Mouse (Mus musculus): ENCODE data around the gene Acbd5. TPM values are rescaled to one million over a fixed set of nuclear protein-coding genes. Genes with fewer than 3 reads are reported as not detected.

Gene Acbd5
- total and polyA plus RNA-seq, 3 experiments = 6.3 to 6.5 TPM; not detected in 1

DNA sequence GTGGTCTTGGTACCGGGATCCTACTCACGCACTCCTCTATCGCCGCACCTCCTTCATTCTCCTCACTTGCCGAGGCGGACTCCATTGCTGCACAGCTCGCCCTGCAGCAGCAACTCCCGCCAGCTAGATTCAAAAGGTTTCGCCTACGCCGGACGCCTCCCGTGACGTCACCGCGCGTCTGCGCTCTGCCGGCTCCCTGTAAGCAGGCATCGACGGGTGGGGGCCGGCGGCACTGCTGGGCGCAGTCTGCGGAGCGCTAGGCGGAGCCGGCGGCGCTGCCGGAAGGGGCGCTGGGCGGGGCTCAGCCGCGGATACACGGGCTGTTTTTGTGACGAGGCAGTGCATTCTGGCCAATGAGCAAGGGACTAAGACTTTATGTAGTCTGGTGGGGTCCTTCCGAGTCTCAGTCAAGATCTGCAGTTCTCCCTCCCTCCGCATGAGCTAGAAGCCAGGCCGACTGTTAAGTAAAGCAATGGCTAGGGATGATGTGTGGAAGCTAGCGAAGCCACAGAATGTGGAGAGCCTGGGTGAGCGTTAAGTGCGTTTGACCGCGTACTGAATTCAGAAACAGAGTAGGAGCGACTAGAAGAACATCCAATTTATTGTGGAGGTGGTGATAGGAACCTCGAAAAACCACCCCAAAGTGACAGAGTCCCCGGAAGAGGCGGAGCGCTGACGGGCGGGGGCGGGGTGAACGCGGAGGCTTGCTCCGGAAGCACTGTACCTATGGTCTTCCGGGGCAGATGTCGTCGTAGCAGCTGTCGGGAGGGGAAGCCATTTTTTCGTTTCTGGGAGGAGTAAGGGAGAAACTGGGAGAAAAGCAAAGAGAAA is 88.0 kb downstream of the Acbd5 start, which contains the start of the genes Mastl and Yme1l1 (continued):
- peak; percentile 80 for TF ChIP-seq ELF1 (IDR thresholded peaks at IDR 0.05; ENCODE audit: low read depth, low read length)

DNA sequence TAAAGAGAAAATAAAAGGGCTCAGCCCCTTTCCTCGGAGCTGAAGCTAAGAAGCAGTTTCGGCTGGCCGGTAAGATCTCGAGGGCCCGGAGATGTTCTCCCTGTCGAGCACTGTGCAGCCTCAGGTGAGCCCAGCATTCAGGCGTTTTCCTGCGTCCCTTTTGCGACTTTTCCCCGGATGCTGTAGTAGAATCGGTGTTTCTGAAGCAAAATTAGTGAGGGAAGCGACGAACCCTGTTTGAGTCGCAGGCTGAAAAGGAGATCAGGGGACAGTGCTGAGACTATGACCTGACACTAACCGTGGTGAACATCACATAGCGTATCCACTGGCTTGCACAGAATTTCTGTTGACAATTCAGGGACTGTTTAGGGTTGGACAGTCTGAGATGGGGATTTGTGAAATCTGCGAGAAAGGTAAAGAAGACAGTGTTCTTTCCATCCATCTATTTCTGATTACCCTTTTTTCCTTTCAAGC is 88.7 kb downstream of the Acbd5 start:
- peak overlapping the region; percentile 90 for H3K9ac ChIP-seq (ENCODE audit: control insufficient read depth, low read depth, low read length, poor library complexity, severe bottlenecking)
- peak overlapping the region; percentile 99 for H3K27ac ChIP-seq (ENCODE audit: control insufficient read depth, low read depth, low read length)
- H3K27me3 ChIP-seq (ENCODE audit: control insufficient read depth in 1 of 2, insufficient read depth in 2 of 2, low read length in 2 of 2) = no peaks in the 10 kb centered on the region
- peak overlapping the region; percentile 84 to 98 for H3K4me3 ChIP-seq (ENCODE audit: control insufficient read depth in 1 of 2, insufficient read depth in 1 of 2, low read depth in 2 of 2, low read length in 2 of 2)
- peaks cover 10 to 31% of the 10 kb centered on the region in 2 experiments for H3K36me3 ChIP-seq (ENCODE audit: control insufficient read depth in 1 of 2, insufficient read depth in 2 of 2, low read length in 2 of 2)
- peaks cover 44% of the 10 kb centered on the region for H3K79me2 ChIP-seq (ENCODE audit: control insufficient read depth, insufficient read depth, low read length, poor library complexity)
- TF ChIP-seq GATA1 (IDR thresholded peaks at IDR 0.05; ENCODE audit: low read depth, low read length) (no peak), MAFK (IDR thresholded peaks at IDR 0.05; ENCODE audit: borderline replicate concordance, low read depth, low read length) (no peak), USF2 (IDR thresholded peaks at IDR 0.05; ENCODE audit: borderline replicate concordance in 1 of 2, insufficient read depth in 1 of 2, low read depth in 1 of 2, low read length in 2 of 2) (no peak), ZNF384 (IDR thresholded peaks at IDR 0.05; ENCODE audit: low read depth, low read length) (no peak), CTCF (IDR thresholded peaks at IDR 0.05 in 2 of 3, conservative IDR thresholded peaks at IDR 0.05 in 1 of 3; ENCODE audit: control insufficient read depth in 1 of 3, insufficient read depth in 1 of 3, low read depth in 2 of 3, low read length in 3 of 3, poor library complexity in 1 of 3, severe bottlenecking in 1 of 3) (no peak), MYC (IDR thresholded peaks at IDR 0.05; ENCODE audit: low read depth, low read length) (no peak), MYB (IDR thresholded peaks at IDR 0.05; ENCODE audit: low read depth, low read length) (no peak), POLR2AphosphoS2 (IDR thresholded peaks at IDR 0.05; ENCODE audit: low read length) (no peak), POLR2A (IDR thresholded peaks at IDR 0.05; ENCODE audit: control insufficient read depth in 1 of 2, insufficient read depth in 1 of 2, low read depth in 1 of 2, low read length in 2 of 2, poor library complexity in 1 of 2) (no peak), RCOR1 (IDR thresholded peaks at IDR 0.05; ENCODE audit: low read depth, low read length) (no peak), UBTF (IDR thresholded peaks at IDR 0.05; ENCODE audit: borderline replicate concordance, insufficient read depth, low read depth, low read length) (no peak), NRF1 (IDR thresholded peaks at IDR 0.05; ENCODE audit: insufficient read depth, low read depth, low read length, poor library complexity, severe bottlenecking) (no peak), MAZ (IDR thresholded peaks at IDR 0.05; ENCODE audit: low read depth, low read length) (no peak), ZMIZ1 (IDR thresholded peaks at IDR 0.05; ENCODE audit: low read depth, low read length) (no peak), HCFC1 (IDR thresholded peaks at IDR 0.05; ENCODE audit: low read depth, low read length) (no peak), ZC3H11A (IDR thresholded peaks at IDR 0.05; ENCODE audit: low read depth, low read length) (no peak), MXI1 (IDR thresholded peaks at IDR 0.05; ENCODE audit: low read depth, low read length) (no peak)
- no peak for DNase-seq (ENCODE audit: low read depth, low spot score)
- H3K4me1 ChIP-seq (ENCODE audit: control insufficient read depth in 1 of 2, insufficient read depth in 2 of 2, low read length in 2 of 2) = peaks cover 12 to 14% of the 10 kb centered on the region in 2 experiments
- no peaks in the 10 kb centered on the region for H3K9me3 ChIP-seq (replicated peaks; ENCODE audit: insufficient read depth, low read length)

Other genes with a start within 250 kb of the Acbd5 start
- gene Pdss1, start 172.6 kb upstream of the Acbd5 start, total RNA-seq (2012; rRNA removed) = 32.4 and 42.1 TPM in 2 replicates
- gene Pdss1, start 172.6 kb upstream of the Acbd5 start, polyA plus RNA-seq (2012; ENCODE audit: insufficient read depth in 1 of 2, insufficient read length in 2 of 2, low read depth in 1 of 2, low replicate concordance in 2 of 2, missing spikeins in 1 of 2) = 10 to 100 TPM in 1 of 2 experiments, not detected in 1; 35.1 TPM
- 31.9 and 41.0 TPM in 2 replicates for gene Abi1, start 27.9 kb upstream of the Acbd5 start, total RNA-seq (2012; rRNA removed)
- gene Abi1, start 27.9 kb upstream of the Acbd5 start, polyA plus RNA-seq (2012; ENCODE audit: insufficient read depth in 1 of 2, insufficient read length in 2 of 2, low read depth in 1 of 2, low replicate concordance in 2 of 2, missing spikeins in 1 of 2) = 10 to 100 TPM in 1 of 2 experiments, not detected in 1; 69.8 TPM
- 8.2 and 9.5 TPM in 2 replicates for gene Mastl, start 87.9 kb downstream of the Acbd5 start, total RNA-seq (2012; rRNA removed)
- 1 to 10 TPM in 1 of 2 experiments, not detected in 1; 8.0 TPM for gene Mastl, start 87.9 kb downstream of the Acbd5 start, polyA plus RNA-seq (2012; ENCODE audit: insufficient read depth in 1 of 2, insufficient read length in 2 of 2, low read depth in 1 of 2, low replicate concordance in 2 of 2, missing spikeins in 1 of 2)
- 68.2 and 70.6 TPM in 2 replicates for gene Yme1l1, start 88.2 kb downstream of the Acbd5 start, total RNA-seq (2012; rRNA removed)
- gene Yme1l1, start 88.2 kb downstream of the Acbd5 start, polyA plus RNA-seq (2012; ENCODE audit: insufficient read depth in 1 of 2, insufficient read length in 2 of 2, low read depth in 1 of 2, low replicate concordance in 2 of 2, missing spikeins in 1 of 2) = 100 to 1,000 TPM in 1 of 2 experiments, 10 to 100 TPM in 1; 72.9 to 103 TPM
- gene 4931423N10Rik, start 139.3 kb downstream of the Acbd5 start, total RNA-seq (2012; rRNA removed) = not detected in 2 replicates
- gene 4931423N10Rik, start 139.3 kb downstream of the Acbd5 start, polyA plus RNA-seq (2012; ENCODE audit: insufficient read depth in 1 of 2, insufficient read length in 2 of 2, low read depth in 1 of 2, low replicate concordance in 2 of 2, missing spikeins in 1 of 2) = not detected

Data from MEL (cell line).